ENCODE assay signal across 8 mouse cellular contexts in genomic region chr1:51915576-51916156, GRCm38 (mm10). TPM values are rescaled to one million over a fixed set of nuclear protein-coding genes. Genes with fewer than 3 reads are reported as not detected.
DNase-seq lines count a peak whose midpoint lies in the region; ATAC-seq lines count a peak whose summit lies in the region.

Myo1b (minus strand) TSS chr1:51916071.

- H3K9me3 ChIP-seq in hindbrain, embryonic 14.5 days (ENCODE audit: control insufficient read depth, low read length), result no peaks in the 10 kb centered on the region

- H3K4me1 ChIP-seq in brown adipose tissue, adult 24 weeks (ENCODE audit: control insufficient read depth, insufficient read depth, insufficient read length, low read length), result peaks cover 11% of the 10 kb centered on the region
- peaks cover 17% of the 10 kb centered on the region for H3K4me1 ChIP-seq in hindbrain, embryonic 14.5 days (replicated peaks; ENCODE audit: control insufficient read depth, insufficient read depth, low read length)

- H3K36me3 ChIP-seq in hindbrain, embryonic 14.5 days (replicated peaks; ENCODE audit: control insufficient read depth, insufficient read depth), result no peaks in the 10 kb centered on the region

- H3K9ac ChIP-seq in hindbrain, embryonic 14.5 days, result peak within 1 kb of the TSS; percentile 84

- intact Hi-C loops in left cerebral cortex, postnatal 36 days (cut with DNase I), result no loop called here

- H3K27ac ChIP-seq in brown adipose tissue, adult 24 weeks (replicated peaks; ENCODE audit: low read depth, low read length), result peak within 1 kb of the TSS; percentile 95
- peak within 1 kb of the TSS; percentile 81 for H3K27ac ChIP-seq in hindbrain, embryonic 14.5 days

- WGBS in hindbrain, embryonic 14.5 days, result under 1% methylated on average over 71 of the region's 79 CpGs

- H3K27me3 ChIP-seq in hindbrain, embryonic 14.5 days (ENCODE audit: control insufficient read depth, insufficient read depth, low read length), result no peaks in the 10 kb centered on the region

- H3K4me3 ChIP-seq in brown adipose tissue, adult 24 weeks (ENCODE audit: insufficient read depth, low read depth, low read length), result peak within 1 kb of the TSS; percentile 78
- H3K4me3 ChIP-seq in hindbrain, embryonic 14.5 days (replicated peaks; ENCODE audit: low read length), result peak within 1 kb of the TSS; percentile 54

- peak within 1 kb of the TSS; percentile 61 for H3K4me2 ChIP-seq in hindbrain, embryonic 14.5 days (replicated peaks)

- DNase-seq in R1 (ENCODE audit: low read depth, low spot score), result peak; percentile 53
- peak; percentile 24 to 34 for DNase-seq in gastrocnemius, adult 8-10 months (ENCODE audit: low spot score in 2 of 2)
- DNase-seq in hindbrain, embryonic 14.5 days (ENCODE audit: low spot score), result peak; percentile 59
- DNase-seq in left cerebral cortex, postnatal 36 days (ENCODE audit: low spot score in 2 of 2), result peak; percentile 37 to 50
- DNase-seq in right cerebral cortex, postnatal 36 days (ENCODE audit: low spot score in 2 of 2), result peak; percentile 13 to 23

- ATAC-seq in hindbrain, embryonic 14.5 days (ENCODE audit: low FRiP score), result peak; percentile 81
- peak; percentile 72 for ATAC-seq in megakaryocyte progenitor cell, adult 5-6 weeks (replicated peaks; ENCODE audit: poor library complexity)
- ATAC-seq in erythroid progenitor cell, adult 5-6 weeks (replicated peaks; ENCODE audit: low FRiP score, poor library complexity, severe bottlenecking), result no peak

RNA-seq across cellular contexts. Expression of gene Myo1b, which starts in this region (rescaled TPM):
- polyA plus RNA-seq in brown adipose tissue, adult 24 weeks (2012; ENCODE audit: insufficient read depth, insufficient read length, missing spikeins), result 4.4 and 9.1 TPM in 2 replicates
- 10 to 100 TPM in 1 of 4 experiments, 1 to 10 TPM in 3; 4.5 to 11.0 (median 6.0) TPM for total RNA-seq in gastrocnemius, adult 8-10 months (2022)
- 74.5 and 81.5 TPM in 2 replicates for polyA plus RNA-seq in hindbrain, embryonic 14.5 days (2014; fragmentation: Nextera tagmentation; extraction: Ambion mirVana)
- 10 to 100 TPM; 28.5 to 39.4 TPM for total RNA-seq in left cerebral cortex, postnatal 36 days (2021)
- total RNA-seq in megakaryocyte progenitor cell, adult 5-6 weeks (2015), result 2.0 and 3.3 TPM in 2 replicates
- 5.2 and 5.8 TPM in 2 replicates for total RNA-seq in megakaryocyte progenitor cell, adult 5-6 weeks (2017)
- total RNA-seq in erythroid progenitor cell, adult 5-6 weeks (2015; ENCODE audit: low replicate concordance), result 7.2 TPM in 1 of 2 replicates, not detected in the other
- total RNA-seq in erythroid progenitor cell, adult 5-6 weeks (2017; ENCODE audit: low replicate concordance), result 2.6 TPM in 1 of 2 replicates, not detected in the other
